Mouse (Mus musculus) heart, embryonic 14.5 days (tissue): ENCODE results near the gene Cacnb4. TPM values are rescaled to one million over a fixed set of nuclear protein-coding genes. Genes with fewer than 3 reads are reported as not detected.

Experiments
- polyA plus RNA-seq: library from polyadenylated mRNA; unstranded; fragments of >200 nt; fragmentation: Nextera tagmentation; extraction: Ambion mirVana; gene quantifications from 2 replicates; pipeline ENCODE4 v1.2.1, GENCODE M21; 2014

Gene Cacnb4
- polyA plus RNA-seq, 1 experiment from 2014 or later, result 0.43 TPM

Other genes starting within 250 kb of the Cacnb4 start
- gene Stam2, start 65.5 kb upstream of the Cacnb4 start, polyA plus RNA-seq, result 32.0 and 35.3 TPM in 2 replicates
- gene Fmnl2, start 181.0 kb upstream of the Cacnb4 start, polyA plus RNA-seq, result 1.1 and 1.7 TPM in 2 replicates